Mouse (Mus musculus): ENCODE measurements at regions not wholly inside any gene's neighbourhood (a gene's known extent, or its start where the extent isn't known, plus 50 kb on each side); places are given as distances from the start of the nearest gene placed in this dataset.
A peak's percentile ranks its signal among the peaks of the same experiment; 100 is the strongest.
"Not testable (repeated sequence)": the region's sequence is repeated elsewhere in the genome, so short reads cannot be mapped to it uniquely, and the experiment has no call there.

- H3K9me3 ChIP-seq (replicated peaks) = no peaks in the 10 kb centered on the region
- peaks cover 28% of the 10 kb centered on the region; the same call in 1 of the 2 replicates for H3K27me3 ChIP-seq (replicated peaks)
- H3K4me3 ChIP-seq = peak overlapping the region; percentile 27
- no peak overlapping the region for H3K9ac ChIP-seq
- H3K4me1 ChIP-seq (replicated peaks) = peaks cover 4% of the 10 kb centered on the region; the same call in 1 of the 2 replicates
- H3K4me2 ChIP-seq = peak overlapping the region; percentile 69
- ATAC-seq (ENCODE audit: insufficient number of reproducible peaks, low FRiP score) = no peak
- H3K36me3 ChIP-seq = no peaks in the 10 kb centered on the region
- no peak overlapping the region for H3K27ac ChIP-seq (ENCODE audit: poor library complexity, severe bottlenecking)
- 6% methylated on average over 15 of the region's 15 CpGs for WGBS
These were observed 63.8 kb upstream of the Srsf6 start for GRCm38 (mm10) chr2:162867516-162868029.

DNA sequence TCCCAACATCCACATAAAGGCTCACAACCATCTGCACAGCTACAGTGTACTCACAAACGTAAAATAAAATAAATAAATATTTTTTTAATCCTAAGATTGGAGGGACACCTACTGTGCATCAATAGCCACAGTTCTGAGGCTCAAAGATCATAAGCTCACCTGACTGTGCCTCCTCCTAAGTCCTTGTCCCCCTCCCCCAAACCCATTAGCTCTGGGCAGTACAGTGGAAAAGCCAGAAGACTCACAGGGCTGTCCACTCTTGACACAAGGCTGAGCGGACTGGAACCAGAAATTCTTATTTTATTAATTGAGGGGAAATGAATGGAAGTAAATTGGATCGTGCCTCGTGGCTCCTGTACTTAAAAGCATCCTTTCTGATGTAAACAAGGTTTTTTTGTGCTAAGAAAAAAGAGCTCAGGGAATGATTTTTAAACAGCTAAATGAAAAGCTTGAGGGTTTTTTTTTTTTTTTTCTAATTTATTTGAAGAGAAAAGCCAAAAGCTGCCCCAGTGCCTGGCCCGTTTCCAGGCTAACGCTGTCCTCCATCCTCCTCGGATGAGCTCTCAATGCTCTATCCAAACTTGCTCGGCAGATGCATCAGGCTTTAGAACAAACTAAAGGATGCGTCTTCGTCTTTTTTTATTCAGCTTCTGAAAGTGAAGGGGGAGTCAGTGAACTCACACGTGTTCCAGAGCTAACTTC, 64.6 kb upstream of the Srsf6 start:
- H3K9me3 ChIP-seq (replicated peaks) = no peaks in the 10 kb centered on the region
- 23% methylated on average over 11 of the region's 11 CpGs for WGBS
- H3K9ac ChIP-seq = no peak overlapping the region
- peaks cover 4% of the 10 kb centered on the region; the same call in 1 of the 2 replicates for H3K4me1 ChIP-seq (replicated peaks)
- peak overlapping the region; percentile 27 for H3K4me3 ChIP-seq
- H3K36me3 ChIP-seq = no peaks in the 10 kb centered on the region
- peaks cover 28% of the 10 kb centered on the region; the same call in 1 of the 2 replicates for H3K27me3 ChIP-seq (replicated peaks)
- H3K27ac ChIP-seq (ENCODE audit: poor library complexity, severe bottlenecking) = no peak overlapping the region
- peak overlapping the region; percentile 69 for H3K4me2 ChIP-seq
- ATAC-seq (ENCODE audit: insufficient number of reproducible peaks, low FRiP score) = no peak

DNA sequence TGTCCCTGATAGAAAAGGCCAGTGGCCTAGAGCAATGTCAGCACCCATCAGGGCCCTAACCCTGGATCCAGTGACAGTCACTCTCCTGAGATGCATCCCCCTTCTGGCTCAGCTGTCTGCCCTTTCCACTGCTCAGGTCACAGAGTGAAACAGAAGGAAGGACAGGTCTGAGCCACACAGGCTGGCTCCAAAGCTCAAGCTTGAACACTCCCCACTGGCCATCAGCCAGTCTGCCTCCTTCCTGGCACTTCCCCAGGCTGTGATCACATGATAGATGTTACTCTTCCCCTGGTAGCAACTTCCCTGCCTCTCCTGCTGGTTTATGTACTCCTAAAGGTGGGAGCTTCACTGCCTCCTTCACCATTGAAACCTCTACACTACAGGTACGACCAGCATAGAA, 66.8 kb upstream of the Srsf6 start:
- 63% methylated on average over 1 of the region's 1 CpGs for WGBS
- Histone ChIP-seq H3K36me3 (no peaks in the 10 kb centered on the region), H3K4me1 (replicated peaks) (peaks cover 4% of the 10 kb centered on the region; the same call in 1 of the 2 replicates), H3K27ac (ENCODE audit: poor library complexity, severe bottlenecking) (no peak overlapping the region), H3K27me3 (replicated peaks) (peaks cover 25% of the 10 kb centered on the region; the same call in 1 of the 2 replicates), H3K4me2 (no peak overlapping the region), H3K9me3 (replicated peaks) (no peaks in the 10 kb centered on the region), H3K4me3 (no peak overlapping the region), H3K9ac (no peak overlapping the region)
- 0 out of 2 replicates have a peak, but pooled peaks have one; percentile 25 for ATAC-seq (ENCODE audit: insufficient number of reproducible peaks, low FRiP score)

- Histone ChIP-seq H3K9me3 (replicated peaks) (0 out of 2 replicates have a peak, but pooled peaks cover 5% of the 10 kb centered on the region), H3K4me1 (replicated peaks) (no peaks in the 10 kb centered on the region), H3K4me2 (no peak overlapping the region), H3K4me3 (no peak overlapping the region), H3K9ac (no peak overlapping the region), H3K27me3 (replicated peaks) (no peaks in the 10 kb centered on the region), H3K27ac (ENCODE audit: poor library complexity, severe bottlenecking) (no peak overlapping the region), H3K36me3 (no peaks in the 10 kb centered on the region)
- 69% methylated on average over 6 of the region's 6 CpGs for WGBS
- no peak for ATAC-seq (ENCODE audit: insufficient number of reproducible peaks, low FRiP score)
These were observed 76.7 kb upstream of the Srsf6 start for GRCm38 (mm10) chr2:162854606-162855005.

DNA sequence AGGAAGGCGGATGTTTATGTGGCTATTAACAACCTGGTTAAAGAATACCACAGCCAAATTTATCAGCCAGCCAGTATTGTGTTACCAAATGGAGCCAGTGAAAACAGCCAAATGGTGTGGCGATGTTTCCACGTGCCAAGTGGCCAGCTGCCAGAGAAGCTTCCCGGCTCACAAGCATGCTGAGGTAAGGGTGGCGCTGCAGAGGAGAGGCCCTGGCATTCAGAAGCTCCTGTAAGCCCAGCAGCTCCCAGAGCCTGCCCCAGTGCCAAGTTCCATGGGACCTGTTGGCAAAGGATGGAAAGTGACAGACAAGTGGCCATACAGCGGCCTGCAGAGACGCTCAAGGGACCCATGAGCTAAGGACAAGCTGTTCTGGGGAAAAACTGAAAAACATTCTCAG, 77.8 kb upstream of the Srsf6 start:
- ATAC-seq (ENCODE audit: insufficient number of reproducible peaks, low FRiP score) = no peak
- H3K4me1 ChIP-seq (replicated peaks) = no peaks in the 10 kb centered on the region
- 77% methylated on average over 7 of the region's 7 CpGs for WGBS
- no peak overlapping the region for H3K9ac ChIP-seq
- no peak overlapping the region for H3K27ac ChIP-seq (ENCODE audit: poor library complexity, severe bottlenecking)
- no peaks in the 10 kb centered on the region for H3K36me3 ChIP-seq
- H3K27me3 ChIP-seq (replicated peaks) = no peaks in the 10 kb centered on the region
- 0 out of 2 replicates have a peak, but pooled peaks cover 5% of the 10 kb centered on the region for H3K9me3 ChIP-seq (replicated peaks)
- H3K4me3 ChIP-seq = no peak overlapping the region
- no peak overlapping the region for H3K4me2 ChIP-seq

GRCm38 (mm10) chr2:162841761-162842160, 89.6 kb upstream of the Srsf6 start:
- not testable (repeated sequence) for H3K27me3 ChIP-seq (replicated peaks); ATAC-seq (ENCODE audit: insufficient number of reproducible peaks, low FRiP score); H3K4me3 ChIP-seq; H3K9ac ChIP-seq; H3K27ac ChIP-seq (ENCODE audit: poor library complexity, severe bottlenecking); H3K4me1 ChIP-seq (replicated peaks); H3K4me2 ChIP-seq; H3K9me3 ChIP-seq (replicated peaks); H3K36me3 ChIP-seq
- 84% methylated on average over 9 of the region's 9 CpGs for WGBS

GRCm38 (mm10) chr2:162837776-162838175, 93.6 kb upstream of the Srsf6 start:
- H3K4me3 ChIP-seq = no peak overlapping the region
- no peak overlapping the region for H3K4me2 ChIP-seq
- WGBS = 64% methylated on average over 2 of the region's 2 CpGs
- no peak for ATAC-seq (ENCODE audit: insufficient number of reproducible peaks, low FRiP score)
- H3K27me3 ChIP-seq (replicated peaks) = no peaks in the 10 kb centered on the region
- no peak overlapping the region for H3K27ac ChIP-seq (ENCODE audit: poor library complexity, severe bottlenecking)
- H3K36me3 ChIP-seq = no peaks in the 10 kb centered on the region
- no peaks in the 10 kb centered on the region for H3K4me1 ChIP-seq (replicated peaks)
- H3K9me3 ChIP-seq (replicated peaks) = no peaks in the 10 kb centered on the region
- H3K9ac ChIP-seq = no peak overlapping the region

DNA sequence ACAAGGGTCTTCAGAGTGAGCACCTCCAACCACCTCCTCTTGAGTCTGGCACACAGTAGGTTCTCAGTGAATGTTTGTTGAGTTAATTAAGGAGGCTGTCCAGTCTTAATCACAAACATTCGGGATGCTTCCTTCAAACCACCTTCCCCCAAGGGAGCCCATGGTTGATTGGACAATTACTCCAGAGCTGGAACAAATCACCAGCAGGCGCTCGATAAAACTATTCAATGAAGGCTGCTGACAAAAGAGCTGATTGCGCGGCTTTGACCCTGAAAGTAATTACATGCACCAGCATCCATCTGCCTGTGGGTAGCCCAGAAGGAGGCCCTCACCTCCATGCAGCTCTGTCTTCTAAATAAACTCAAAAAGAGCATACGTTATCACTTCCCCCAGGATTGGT, 97.6 kb upstream of the Srsf6 start:
- no peak overlapping the region for H3K9ac ChIP-seq
- H3K9me3 ChIP-seq (replicated peaks) = no peaks in the 10 kb centered on the region
- H3K27ac ChIP-seq (ENCODE audit: poor library complexity, severe bottlenecking) = no peak overlapping the region
- 77% methylated on average over 6 of the region's 6 CpGs for WGBS
- H3K4me2 ChIP-seq = no peak overlapping the region
- no peaks in the 10 kb centered on the region for H3K27me3 ChIP-seq (replicated peaks)
- H3K4me3 ChIP-seq = no peak overlapping the region
- no peak for ATAC-seq (ENCODE audit: insufficient number of reproducible peaks, low FRiP score)
- H3K36me3 ChIP-seq = no peaks in the 10 kb centered on the region
- no peaks in the 10 kb centered on the region for H3K4me1 ChIP-seq (replicated peaks)

DNA sequence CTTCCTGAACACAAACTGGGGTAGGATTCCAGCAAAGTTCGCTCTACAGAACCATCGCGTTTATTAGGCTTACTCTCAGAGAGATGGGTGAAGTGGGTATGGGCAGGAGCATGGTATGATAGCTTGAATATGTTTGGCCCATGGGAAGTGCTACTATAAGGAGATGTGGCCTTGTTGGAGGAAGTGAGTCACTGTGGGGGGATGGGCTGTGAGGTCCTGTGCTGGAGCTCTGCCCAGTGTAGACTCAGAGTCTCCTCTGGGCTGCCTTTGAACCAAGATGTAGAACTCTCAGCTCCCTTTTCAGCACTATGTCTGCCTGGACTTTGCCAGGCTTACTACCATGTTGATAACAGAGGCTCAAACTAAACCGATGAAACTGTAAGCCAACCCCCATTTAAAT, 112.5 kb upstream of the Srsf6 start:
- H3K4me1 ChIP-seq (replicated peaks) = peaks cover 13% of the 10 kb centered on the region; the same call in 1 of the 2 replicates
- no peaks in the 10 kb centered on the region for H3K9me3 ChIP-seq (replicated peaks)
- no peak overlapping the region for H3K9ac ChIP-seq
- H3K4me2 ChIP-seq = no peak overlapping the region
- H3K4me3 ChIP-seq = no peak overlapping the region
- H3K27ac ChIP-seq (ENCODE audit: poor library complexity, severe bottlenecking) = no peak overlapping the region
- no peaks in the 10 kb centered on the region for H3K27me3 ChIP-seq (replicated peaks)
- no peaks in the 10 kb centered on the region for H3K36me3 ChIP-seq
- WGBS = 73% methylated on average over 4 of the region's 4 CpGs
- ATAC-seq (ENCODE audit: insufficient number of reproducible peaks, low FRiP score) = peak; percentile 60; the same call in 1 of the 2 replicates

GRCm38 (mm10) chr2:162814205-162814604, 117.1 kb upstream of the Srsf6 start:
- Histone ChIP-seq H3K9me3 (replicated peaks) (no peaks in the 10 kb centered on the region), H3K36me3 (no peaks in the 10 kb centered on the region), H3K4me2 (no peak overlapping the region), H3K27me3 (replicated peaks) (no peaks in the 10 kb centered on the region), H3K9ac (no peak overlapping the region), H3K4me3 (no peak overlapping the region), H3K27ac (ENCODE audit: poor library complexity, severe bottlenecking) (no peak overlapping the region), H3K4me1 (replicated peaks) (peaks cover 7% of the 10 kb centered on the region; the same call in 1 of the 2 replicates)
- WGBS = 61% methylated on average over 2 of the region's 2 CpGs
- ATAC-seq (ENCODE audit: insufficient number of reproducible peaks, low FRiP score) = no peak

DNA sequence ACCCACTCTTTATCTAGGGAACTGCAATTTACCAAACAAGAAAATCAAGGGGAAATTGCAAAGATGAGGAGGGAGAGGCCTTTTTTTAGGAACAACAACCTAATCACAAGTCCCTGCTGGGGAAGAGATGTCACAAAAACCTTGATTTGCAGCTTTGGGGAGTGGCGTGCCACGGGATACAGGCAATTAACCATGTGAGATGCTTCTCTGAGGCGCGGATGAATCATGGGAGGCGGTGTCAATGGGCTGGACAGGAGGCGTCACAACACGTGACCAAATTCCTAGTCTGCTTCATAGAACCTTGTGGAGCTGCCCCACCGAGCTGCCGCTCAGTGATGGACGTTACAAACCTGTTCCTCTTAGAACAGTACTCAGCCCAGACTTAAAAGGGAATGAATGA, 123.6 kb upstream of the Srsf6 start:
- no peak overlapping the region for H3K4me3 ChIP-seq
- no peaks in the 10 kb centered on the region for H3K36me3 ChIP-seq
- no peaks in the 10 kb centered on the region for H3K9me3 ChIP-seq (replicated peaks)
- H3K9ac ChIP-seq = no peak overlapping the region
- no peaks in the 10 kb centered on the region for H3K27me3 ChIP-seq (replicated peaks)
- ATAC-seq (ENCODE audit: insufficient number of reproducible peaks, low FRiP score) = no peak
- WGBS = 81% methylated on average over 10 of the region's 10 CpGs
- no peak overlapping the region for H3K27ac ChIP-seq (ENCODE audit: poor library complexity, severe bottlenecking)
- no peak overlapping the region for H3K4me2 ChIP-seq
- H3K4me1 ChIP-seq (replicated peaks) = no peaks in the 10 kb centered on the region; the same call in 1 of the 2 replicates

Data from heart, embryonic 12.5 days (tissue).